Mouse (Mus musculus): ENCODE data around the gene Pomt1.

Pomt1 gene

GRCm38 (mm10) chr2:32220969-32221368 lies 15.4 kb upstream of the Pomt1 start:
- no peak for DNase-seq (ENCODE audit: low read depth, low spot score)

GRCm38 (mm10) chr2:32221577-32221976 lies 14.8 kb upstream of the Pomt1 start:
- no peak for DNase-seq (ENCODE audit: low read depth, low spot score)

GRCm38 (mm10) chr2:32222057-32222456 lies 14.3 kb upstream of the Pomt1 start:
- DNase-seq (ENCODE audit: low read depth, low spot score) = no peak

- no peak for DNase-seq (ENCODE audit: low read depth, low spot score)
Measured at GRCm38 (mm10) chr2:32235433-32235832, 957 bp upstream of the Pomt1 start.

- peak; percentile 40 for DNase-seq (ENCODE audit: low read depth, low spot score)
Measured at GRCm38 (mm10) chr2:32236760-32237487, 534 bp downstream of the Pomt1 start.

- no peak for DNase-seq (ENCODE audit: low read depth, low spot score)
Measured at GRCm38 (mm10) chr2:32237571-32237970, 1.2 kb downstream of the Pomt1 start.

- DNase-seq (ENCODE audit: low read depth, low spot score) = no peak
Measured at GRCm38 (mm10) chr2:32238708-32239435, 2.5 kb downstream of the Pomt1 start.

- no peak for DNase-seq (ENCODE audit: low read depth, low spot score)
Measured at GRCm38 (mm10) chr2:32240591-32240990, 4.2 kb downstream of the Pomt1 start.

GRCm38 (mm10) chr2:32242986-32243385 lies 6.6 kb downstream of the Pomt1 start:
- no peak for DNase-seq (ENCODE audit: low read depth, low spot score)

- no peak for DNase-seq (ENCODE audit: low read depth, low spot score)
Measured at GRCm38 (mm10) chr2:32246741-32247140, 10.4 kb downstream of the Pomt1 start.

- DNase-seq (ENCODE audit: low read depth, low spot score) = no peak
Measured at GRCm38 (mm10) chr2:32248377-32249361, 12.3 kb downstream of the Pomt1 start.

GRCm38 (mm10) chr2:32251791-32252527 lies 15.6 kb downstream of the Pomt1 start:
- DNase-seq (ENCODE audit: low read depth, low spot score) = no peak

GRCm38 (mm10) chr2:32252658-32253057 lies 16.3 kb downstream of the Pomt1 start:
- no peak for DNase-seq (ENCODE audit: low read depth, low spot score)

GRCm38 (mm10) chr2:32253352-32253751 lies 17.0 kb downstream of the Pomt1 start:
- DNase-seq (ENCODE audit: low read depth, low spot score) = no peak

- DNase-seq (ENCODE audit: low read depth, low spot score) = no peak
Measured at GRCm38 (mm10) chr2:32254563-32254962, 18.2 kb downstream of the Pomt1 start.

- DNase-seq (ENCODE audit: low read depth, low spot score) = no peak
Measured at GRCm38 (mm10) chr2:32256273-32256672, 19.9 kb downstream of the Pomt1 start.

- DNase-seq (ENCODE audit: low read depth, low spot score) = no peak
Measured at GRCm38 (mm10) chr2:32258887-32259533, 22.6 kb downstream of the Pomt1 start.

GRCm38 (mm10) chr2:32259657-32260417 lies 23.4 kb downstream of the Pomt1 start, which contains the start of gene Uck1:
Uck1 (minus strand) TSS chr2:32260159.
- DNase-seq (ENCODE audit: low read depth, low spot score) = peak; percentile 80

GRCm38 (mm10) chr2:32260635-32261034 lies 24.2 kb downstream of the Pomt1 start:
- DNase-seq (ENCODE audit: low read depth, low spot score) = peak; percentile 60

GRCm38 (mm10) chr2:32275823-32276222 lies 39.4 kb downstream of the Pomt1 start:
- DNase-seq (ENCODE audit: low read depth, low spot score) = no peak

All from WW6 (cell line).